Mouse (Mus musculus): Measurements from ENCODE around the gene Hs2st1.

GRCm38 (mm10) chr3:144554503-144554902 lies 15.5 kb downstream of the Hs2st1 start:
- TF ChIP-seq CTCF (IDR thresholded peaks at IDR 0.05; ENCODE audit: control insufficient read depth, insufficient read depth, insufficient replicate concordance, low read depth, low read length) (no peak), POLR2A (IDR thresholded peaks at IDR 0.05; ENCODE audit: control insufficient read depth, low read depth, low read length) (no peak)
